Mouse (Mus musculus) layer of hippocampus, adult 2 months (tissue): ENCODE measurements around the gene Igsf3. TPM values are rescaled to one million over a fixed set of nuclear protein-coding genes. Genes with fewer than 3 reads are reported as not detected.

Experiments used
- DNase-seq, 2 experiments: peaks; one replicate each; pipeline ENCODE4 v3.0.0; 2022; ENCODE audit warnings: low spot score in 2 of 2
- H3K27ac ChIP-seq: fragments of 200-600 bp; 2 replicates; pipeline ENCODE4 v1.8.1; 2022
- H3K4me3 ChIP-seq: fragments of 200-600 bp; 2 replicates; pipeline ENCODE4 v1.8.1; 2022; ENCODE audit warnings: mild to moderate bottlenecking
- CTCF ChIP-seq: fragments of 200-600 bp; conservative IDR thresholded peaks from 2 replicates; pipeline ENCODE4 v1.8.1; 2022; ENCODE audit warnings: antibody characterized with exemption, mild to moderate bottlenecking, moderate library complexity
- total RNA-seq, 2 experiments: library from RNA; stranded (reverse); gene quantifications; 2 replicates each; pipeline ENCODE4 v1.2.3; 2021

Igsf3 gene
- total RNA-seq, 2 experiments from 2014 or later: 19.4 to 20.6 TPM

DNA sequence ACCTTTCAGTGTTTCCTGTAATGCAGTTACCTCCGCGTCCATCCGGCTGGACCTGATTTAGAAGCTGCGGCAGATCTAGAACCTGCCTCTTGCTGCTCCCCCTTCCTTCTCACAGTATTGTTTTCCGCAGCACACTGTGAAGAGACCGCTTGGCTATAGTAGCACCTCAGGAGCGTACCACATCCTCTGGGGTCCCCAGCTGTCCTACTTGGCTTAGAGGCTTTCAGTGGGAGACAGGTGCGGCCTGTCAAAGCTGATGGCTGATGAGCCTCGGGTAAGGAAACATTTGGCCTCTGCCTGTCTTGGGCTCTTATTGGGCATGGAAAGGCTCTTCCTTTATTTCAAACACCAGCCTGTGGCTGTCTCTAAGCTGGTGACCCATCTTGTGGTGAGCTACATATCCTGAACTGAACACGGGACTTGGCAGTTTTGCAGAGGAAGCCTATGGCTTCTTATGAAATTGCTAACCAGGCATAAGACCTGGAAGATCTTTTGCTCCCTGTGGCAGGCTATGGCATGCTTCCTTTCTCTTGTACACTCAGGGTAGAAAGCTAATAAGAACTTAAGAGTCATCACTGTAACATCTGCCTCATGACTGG, 120.6 kb downstream of the Igsf3 start:
- H3K4me3 ChIP-seq: no peak overlapping the region
- no peak for TF ChIP-seq CTCF
- H3K27ac ChIP-seq: no peak overlapping the region
- no peak for DNase-seq

GRCm38 (mm10) chr3:101499906-101500305, 123.0 kb downstream of the Igsf3 start:
- TF ChIP-seq CTCF: no peak
- no peak for DNase-seq
- no peak overlapping the region for H3K4me3 ChIP-seq
- no peak overlapping the region for H3K27ac ChIP-seq

DNA sequence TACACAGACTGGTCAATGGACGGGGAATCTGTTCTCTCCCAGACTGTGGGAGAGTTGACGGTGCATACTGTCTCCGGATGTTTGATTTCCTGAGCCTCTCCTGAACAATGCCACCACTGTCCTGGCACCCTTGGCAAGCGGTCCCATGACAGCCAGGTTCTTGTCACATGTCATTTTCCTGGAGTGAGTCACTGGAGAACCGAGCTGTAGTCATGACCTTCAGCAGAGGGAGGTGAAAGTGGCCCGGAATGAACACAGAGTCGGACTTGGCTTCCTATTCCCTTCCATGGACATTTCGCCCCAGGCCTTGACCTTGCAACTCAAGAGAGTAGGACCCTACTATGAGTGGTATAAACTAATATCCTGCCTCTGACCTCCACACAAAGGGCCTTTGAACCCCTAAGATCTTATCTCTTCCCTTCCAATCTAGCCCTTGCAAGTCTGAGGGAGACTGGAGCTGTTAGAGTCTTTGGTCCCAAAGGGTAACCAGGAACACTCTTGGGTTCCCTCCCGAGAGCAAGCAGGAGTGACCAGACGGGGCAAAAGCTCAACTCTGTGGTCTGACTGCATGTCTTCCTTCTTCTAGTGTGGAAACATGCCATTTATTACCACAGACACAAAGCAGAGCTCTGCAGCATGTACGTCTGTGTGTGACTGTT, 123.6 kb downstream of the Igsf3 start:
- H3K4me3 ChIP-seq: no peak overlapping the region
- H3K27ac ChIP-seq: no peak overlapping the region
- no peak for TF ChIP-seq CTCF
- no peak for DNase-seq

- DNase-seq: no peak
- no peak overlapping the region for H3K27ac ChIP-seq
- H3K4me3 ChIP-seq: no peak overlapping the region
- TF ChIP-seq CTCF: no peak
Observed at GRCm38 (mm10) chr3:101501611-101502010, 124.7 kb downstream of the Igsf3 start.

DNA sequence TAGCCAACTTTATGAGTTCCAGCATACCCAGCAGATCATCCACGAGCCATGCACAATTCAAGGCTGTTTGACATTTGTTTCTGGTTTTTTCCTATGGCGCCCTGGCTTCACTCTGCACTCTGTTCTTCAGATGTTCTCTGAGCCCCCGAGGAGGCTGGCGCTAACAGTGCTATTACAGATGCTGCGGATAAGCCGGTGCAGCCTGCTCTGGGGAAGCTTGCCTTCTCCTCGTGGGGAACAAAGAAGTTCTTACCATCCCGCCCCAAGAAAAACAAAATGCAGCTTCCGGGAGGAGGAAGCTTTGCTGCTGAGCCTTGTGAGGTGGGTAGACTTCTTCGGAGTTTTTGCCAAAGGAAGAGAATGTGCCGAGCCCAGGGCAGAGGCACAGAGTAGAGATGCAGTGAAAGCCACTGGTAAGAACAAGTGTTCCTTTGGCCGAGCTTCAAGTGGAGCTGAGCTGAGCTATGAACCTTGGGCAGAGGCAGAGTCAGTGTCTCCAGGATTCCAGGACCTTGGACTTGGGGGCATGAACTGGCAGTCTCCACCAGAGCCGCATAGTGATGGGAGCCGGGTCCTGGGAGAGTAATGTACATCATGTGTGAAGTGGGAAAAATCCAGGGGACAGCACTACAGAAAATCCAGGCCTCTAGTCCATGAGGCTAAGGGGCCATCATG, 125.3 kb downstream of the Igsf3 start:
- no peak for TF ChIP-seq CTCF
- no peak for DNase-seq
- H3K4me3 ChIP-seq: no peak overlapping the region
- no peak overlapping the region for H3K27ac ChIP-seq

- DNase-seq: peak; percentile 78 to 83
- no peak overlapping the region for H3K4me3 ChIP-seq
- TF ChIP-seq CTCF: peak; percentile 89
- no peak overlapping the region for H3K27ac ChIP-seq
Observed at GRCm38 (mm10) chr3:101506179-101506578, 129.3 kb downstream of the Igsf3 start.

- Histone ChIP-seq H3K27ac (no peak overlapping the region), H3K4me3 (no peak overlapping the region)
- no peak for TF ChIP-seq CTCF
- DNase-seq: no peak
Observed at GRCm38 (mm10) chr3:101506970-101507702, 130.3 kb downstream of the Igsf3 start.

DNA sequence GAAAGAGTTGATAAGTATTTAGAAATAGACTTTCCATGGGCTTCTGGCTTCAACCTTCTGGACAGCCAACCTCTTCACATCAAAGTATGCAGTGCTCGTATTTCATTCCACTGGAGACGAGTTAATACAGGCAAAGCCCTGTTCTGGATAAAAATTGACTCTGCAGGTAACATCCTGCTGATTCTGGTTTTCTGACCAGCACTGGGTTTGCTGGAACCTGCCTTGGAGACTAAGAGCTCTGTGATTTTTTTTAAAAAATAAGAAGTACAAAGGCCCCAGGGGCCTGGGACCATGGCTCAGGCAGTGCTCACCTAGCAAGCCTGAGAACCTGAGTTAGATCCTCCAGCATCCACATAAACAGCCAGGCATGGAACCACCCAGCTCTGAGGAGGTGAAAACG, 130.9 kb downstream of the Igsf3 start:
- Histone ChIP-seq H3K4me3 (no peak overlapping the region), H3K27ac (no peak overlapping the region)
- TF ChIP-seq CTCF: no peak
- DNase-seq: no peak

DNA sequence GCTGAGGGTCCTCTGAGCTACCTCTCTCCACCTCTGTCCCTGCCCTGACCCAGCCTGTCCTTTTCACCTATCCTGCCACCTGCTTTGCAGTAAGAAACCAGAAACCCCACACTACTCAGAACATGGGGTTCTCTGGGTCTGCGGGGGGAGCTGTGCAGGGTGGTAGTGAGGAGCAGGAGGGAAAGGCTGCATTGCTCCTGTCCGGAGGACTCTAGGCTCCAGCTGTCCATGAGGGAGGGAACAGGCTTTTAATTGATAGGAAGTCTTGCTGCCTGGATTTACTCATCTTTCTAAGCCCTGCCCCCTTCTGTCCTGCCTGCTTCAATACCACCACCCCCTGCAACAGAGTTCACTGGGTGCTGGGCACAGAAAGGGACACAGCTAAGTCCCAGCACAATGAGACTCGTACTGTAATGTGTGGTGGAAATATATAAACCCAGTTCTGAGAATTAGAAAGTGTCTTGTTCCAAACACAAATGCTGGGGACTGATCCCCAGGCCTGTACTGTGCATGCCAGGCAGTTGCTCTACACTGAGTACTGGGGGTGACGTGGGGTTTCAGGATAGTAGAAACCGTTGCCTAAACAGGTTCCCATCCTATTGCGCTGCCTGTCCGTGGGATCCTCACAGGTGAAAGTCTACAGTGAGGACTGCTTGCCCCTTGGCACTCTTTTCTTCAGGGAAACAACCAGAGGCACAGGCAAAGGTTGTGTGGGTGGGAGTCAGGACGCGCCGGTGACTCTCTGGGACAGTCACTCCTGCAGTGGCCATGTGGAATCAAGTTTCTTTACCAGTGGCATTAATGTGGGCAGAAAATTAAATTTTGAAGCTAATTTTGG, 133.0 kb downstream of the Igsf3 start:
- H3K27ac ChIP-seq: no peak overlapping the region
- DNase-seq: no peak
- TF ChIP-seq CTCF: no peak
- H3K4me3 ChIP-seq: no peak overlapping the region

DNA sequence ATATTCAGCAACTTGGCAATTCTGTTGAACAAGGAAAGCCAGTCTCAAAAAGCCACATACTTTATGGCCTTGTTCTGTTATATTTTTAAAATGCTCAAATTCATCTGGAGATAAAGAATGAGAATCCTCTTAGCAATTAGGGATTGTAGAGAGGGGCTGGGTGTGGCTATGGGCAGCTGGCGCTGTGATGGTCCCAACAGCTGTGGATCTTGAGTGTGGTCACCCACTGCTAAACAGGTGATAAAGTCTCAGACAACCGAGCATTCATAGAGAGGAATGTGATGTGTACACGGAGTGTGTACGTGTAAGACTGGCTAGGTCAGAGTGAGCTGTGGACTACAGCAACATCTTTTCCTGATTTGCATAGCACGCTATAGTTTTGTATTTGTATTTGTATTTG, 133.7 kb downstream of the Igsf3 start:
- TF ChIP-seq CTCF: no peak
- no peak overlapping the region for H3K4me3 ChIP-seq
- DNase-seq: no peak
- no peak overlapping the region for H3K27ac ChIP-seq

Other genes starting within 250 kb of the Igsf3 start
- not detected for gene Cd2, start 89.1 kb upstream of the Igsf3 start, total RNA-seq
- gene Atp1a1, start 227.6 kb downstream of the Igsf3 start, total RNA-seq: 100 to 1,000 TPM; 476 to 506 TPM